Mouse (Mus musculus) intestine, embryonic 14.5 days (tissue): ENCODE measurements around the gene Dll3. TPM values are rescaled to one million over a fixed set of nuclear protein-coding genes. Genes with fewer than 3 reads are reported as not detected.

Experiments
- ATAC-seq: fragments of 200-750 bp; cut with Nextera tagmentation; replicated peaks from 2 replicates; pipeline ENCODE4 v1.8.0; 2017; ENCODE audit warnings: low read depth, moderate number of reproducible peaks, moderate TSS enrichment, moderate library complexity; ENCODE audit not compliant: low FRiP score, low TSS enrichment
- DNase-seq: peaks from one replicate; pipeline ENCODE4 v3.0.0-alpha.2; 2018; ENCODE audit warnings: low spot score
- H3K27ac ChIP-seq: fragments of 300-500 bp; sonication (generic); 2 replicates; pipeline ENCODE4 v1.5.1; 2014; ENCODE audit warnings: low read depth, mild to moderate bottlenecking, control low read depth
- H3K27me3 ChIP-seq: fragments of 300-500 bp; sonication (generic); replicated peaks from 2 replicates; pipeline ENCODE4 v1.6.1; 2014; ENCODE audit warnings: low read length, control low read depth; ENCODE audit not compliant: control insufficient read depth, insufficient read depth
- H3K36me3 ChIP-seq: fragments of 300-500 bp; sonication (generic); 2 replicates; pipeline ENCODE4 v1.6.1; 2014; ENCODE audit warnings: low read length, control low read depth; ENCODE audit not compliant: control insufficient read depth, insufficient read depth
- H3K4me1 ChIP-seq: fragments of 300-500 bp; sonication (generic); replicated peaks from 2 replicates; pipeline ENCODE4 v1.6.1; 2014; ENCODE audit warnings: low read length, control low read depth, mixed read lengths; ENCODE audit not compliant: control insufficient read depth, insufficient read depth
- H3K4me2 ChIP-seq: fragments of 300-500 bp; sonication (generic); 2 replicates; pipeline ENCODE4 v1.6.1; 2014; ENCODE audit warnings: low read length
- H3K4me3 ChIP-seq: fragments of 300-500 bp; sonication (generic); 2 replicates; pipeline ENCODE4 v1.5.1; 2014; ENCODE audit warnings: low read depth, low read length, control low read depth, mixed read lengths
- H3K9ac ChIP-seq: fragments of 300-500 bp; sonication (generic); 2 replicates; pipeline ENCODE4 v1.6.1; 2014; ENCODE audit warnings: mild to moderate bottlenecking, low read length
- H3K9me3 ChIP-seq: fragments of 300-500 bp; sonication (generic); 2 replicates; pipeline ENCODE4 v1.6.1; 2016; ENCODE audit warnings: low read length, control low read depth; ENCODE audit not compliant: control insufficient read depth
- WGBS: fragments of 180-500 bp; shearing (Covaris S2); extraction: QIAGEN DNeasy Blood & Tissue Kit; methylation state at CpG from one replicate; pipeline ENCODE4 v1.1.7; 2014; 5-methylcytosine and 5-hydroxymethylcytosine counted together
- polyA plus RNA-seq: library from polyadenylated mRNA; unstranded; fragments of >200 nt; fragmentation: Nextera tagmentation; extraction: Ambion mirVana; gene quantifications from 2 replicates; pipeline ENCODE4 v1.2.1, GENCODE M21; 2014

The Dll3 gene
- polyA plus RNA-seq, 1 experiment from 2014 or later, result 6.8 TPM

DNA sequence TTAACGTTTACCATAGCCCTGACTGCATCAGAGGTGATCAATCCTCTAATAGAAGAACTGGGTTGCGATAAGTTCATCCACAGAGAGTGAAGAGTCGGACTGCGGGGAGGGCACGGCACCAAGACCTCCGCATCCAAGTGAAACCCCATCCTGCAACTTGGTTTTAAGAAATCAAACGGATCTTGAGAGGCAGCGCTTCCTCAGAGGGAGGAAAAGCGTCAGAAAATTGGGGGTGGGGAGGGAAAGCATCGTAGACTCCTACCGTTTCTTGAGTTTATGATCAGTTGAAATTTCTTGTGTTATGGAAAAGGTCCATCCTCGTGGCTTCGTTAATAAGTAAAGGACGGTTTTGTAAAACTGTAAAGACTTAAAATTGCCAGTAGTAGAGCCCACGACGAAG, 33.5 kb downstream of the Dll3 start:
- H3K36me3 ChIP-seq, result peaks cover 12% of the 10 kb centered on the region

DNA sequence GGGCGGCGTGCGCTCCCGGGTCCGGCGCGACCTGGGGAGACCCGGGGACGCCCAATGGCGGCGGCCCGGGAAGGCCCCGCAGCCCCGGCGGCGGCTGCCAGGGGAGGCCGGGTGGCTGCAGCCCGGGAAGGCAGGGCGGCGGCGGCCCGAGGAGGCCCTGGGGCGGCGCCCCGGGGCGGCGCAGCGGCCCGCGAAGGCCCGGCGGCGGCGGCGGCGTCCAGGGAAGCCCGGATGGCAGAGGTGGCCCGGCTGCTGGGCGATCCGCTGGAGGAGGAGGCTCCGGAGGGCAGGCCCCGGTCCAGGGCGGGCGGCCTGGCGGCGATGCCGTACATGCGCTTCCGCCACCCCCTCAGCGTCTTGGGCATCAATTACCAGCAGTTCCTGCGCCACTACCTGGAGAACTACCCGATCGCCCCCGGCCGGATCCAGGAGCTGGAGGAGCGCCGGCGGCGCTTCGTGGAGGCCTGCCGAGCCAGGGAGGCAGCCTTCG, 34.0 kb downstream of the Dll3 start:
- Histone ChIP-seq H3K4me2 (peak overlapping the region; percentile 68), H3K27ac (peak overlapping the region; percentile 84), H3K9ac (peak overlapping the region; percentile 93), H3K36me3 (peaks cover 12% of the 10 kb centered on the region), H3K27me3 (no peaks in the 10 kb centered on the region), H3K4me3 (peak overlapping the region; percentile 76), H3K4me1 (peaks cover 10% of the 10 kb centered on the region), H3K9me3 (no peaks in the 10 kb centered on the region)
- ATAC-seq (peak; percentile 65), DNase-seq (peak; percentile 85)
- under 1% methylated on average over 49 of the region's 62 CpGs for WGBS

More for the DNA sequence above, 33.5 kb downstream of the Dll3 start:
- no peak for DNase-seq
- no peaks in the 10 kb centered on the region for H3K9me3 ChIP-seq
- no peaks in the 10 kb centered on the region for H3K27me3 ChIP-seq
- H3K4me2 ChIP-seq, result peak overlapping the region; percentile 68
- no peak for ATAC-seq
- 22% methylated on average over 16 of the region's 16 CpGs for WGBS
- peaks cover 10% of the 10 kb centered on the region for H3K4me1 ChIP-seq
- peak overlapping the region; percentile 76 for H3K4me3 ChIP-seq
- H3K27ac ChIP-seq, result peak overlapping the region; percentile 84
- H3K9ac ChIP-seq, result peak overlapping the region; percentile 93

DNA sequence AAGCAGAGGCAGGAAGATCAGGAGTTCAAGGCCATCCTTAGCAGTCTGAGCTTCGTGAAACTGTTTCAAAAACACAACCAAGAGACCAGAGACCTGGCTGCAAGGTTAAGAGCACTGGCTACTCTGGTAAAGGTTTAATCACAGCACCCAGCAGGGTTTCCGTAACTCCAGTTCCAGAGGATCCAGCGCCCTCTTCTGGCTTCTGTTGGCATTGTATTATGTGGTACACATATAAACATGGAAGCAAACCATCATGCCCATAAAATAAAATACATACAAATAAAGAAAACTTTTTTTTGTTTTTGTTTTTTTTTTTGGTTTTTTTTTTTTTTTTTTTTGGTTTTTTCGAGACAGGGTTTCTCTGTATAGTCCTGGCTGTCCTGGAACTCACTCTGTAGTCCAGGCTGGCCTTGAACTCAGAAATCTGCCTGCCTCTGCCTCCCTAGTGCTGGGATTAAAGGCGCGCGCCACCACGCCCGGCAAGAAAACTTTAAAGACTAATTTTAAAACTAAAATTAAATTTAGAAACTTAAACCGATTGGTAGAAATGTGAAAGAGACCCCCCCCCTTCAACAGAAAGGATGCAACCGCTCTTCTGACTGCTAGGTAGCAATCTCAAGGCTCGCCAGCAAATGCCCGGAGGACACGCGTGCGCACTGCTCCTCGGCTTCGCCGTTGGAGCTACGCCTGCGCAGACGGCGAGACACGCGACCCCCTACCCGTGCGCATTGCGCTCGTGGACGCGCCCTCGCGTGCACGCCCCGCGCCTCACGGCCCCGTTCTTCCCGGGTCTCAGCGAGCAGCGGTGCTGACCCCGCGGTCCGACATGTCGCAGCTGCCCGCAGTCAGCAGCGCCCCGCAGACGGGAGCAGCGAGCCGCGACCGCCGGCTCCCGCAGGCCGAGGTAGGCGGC, 34.7 kb downstream of the Dll3 start, which contains the start of gene Eid2:
Gene Eid2, plus strand, starts transcription at position 753 of the 913 bp plus-strand sequence.
- DNase-seq, result peak; percentile 88
- peaks cover 12% of the 10 kb centered on the region for H3K36me3 ChIP-seq
- WGBS, result 7% methylated on average over 57 of the region's 57 CpGs
- peak within 1 kb of the TSS; percentile 93 for H3K9ac ChIP-seq
- peak within 1 kb of the TSS; percentile 76 for H3K4me3 ChIP-seq
- H3K9me3 ChIP-seq, result no peaks in the 10 kb centered on the region
- peaks cover 10% of the 10 kb centered on the region for H3K4me1 ChIP-seq
- H3K4me2 ChIP-seq, result peak within 1 kb of the TSS; percentile 68
- H3K27ac ChIP-seq, result peak within 1 kb of the TSS; percentile 84
- H3K27me3 ChIP-seq, result no peaks in the 10 kb centered on the region
- ATAC-seq, result peak; percentile 83

DNA sequence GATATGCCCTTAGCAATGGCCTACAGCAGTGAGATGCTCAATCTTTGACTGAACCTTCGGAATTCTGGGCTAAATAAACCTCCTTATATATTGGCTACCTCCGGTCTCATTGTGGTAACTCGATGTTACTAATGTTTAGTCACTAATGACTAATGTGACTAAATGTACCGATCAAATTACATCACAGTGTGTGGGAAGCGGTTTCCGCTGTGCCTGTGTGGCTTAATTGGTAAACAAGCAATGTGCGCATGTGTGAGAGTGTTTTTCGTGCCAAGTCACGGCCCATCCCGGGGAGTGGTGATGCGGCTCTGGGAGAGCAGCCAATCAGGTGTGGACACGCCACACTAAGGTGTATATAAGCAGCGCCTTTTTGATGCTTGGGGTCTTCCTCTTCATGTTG, 36.6 kb downstream of the Dll3 start:
- H3K4me3 ChIP-seq, result no peak overlapping the region
- ATAC-seq (no peak), DNase-seq (no peak)
- peaks cover 10% of the 10 kb centered on the region for H3K4me1 ChIP-seq
- WGBS, result 87% methylated on average over 13 of the region's 13 CpGs
- H3K4me2 ChIP-seq, result no peak overlapping the region
- no peaks in the 10 kb centered on the region for H3K9me3 ChIP-seq
- H3K27ac ChIP-seq, result no peak overlapping the region
- 0 out of 2 replicates have a peak, but pooled peaks cover 5% of the 10 kb centered on the region for H3K36me3 ChIP-seq
- H3K9ac ChIP-seq, result no peak overlapping the region
- H3K27me3 ChIP-seq, result no peaks in the 10 kb centered on the region

DNA sequence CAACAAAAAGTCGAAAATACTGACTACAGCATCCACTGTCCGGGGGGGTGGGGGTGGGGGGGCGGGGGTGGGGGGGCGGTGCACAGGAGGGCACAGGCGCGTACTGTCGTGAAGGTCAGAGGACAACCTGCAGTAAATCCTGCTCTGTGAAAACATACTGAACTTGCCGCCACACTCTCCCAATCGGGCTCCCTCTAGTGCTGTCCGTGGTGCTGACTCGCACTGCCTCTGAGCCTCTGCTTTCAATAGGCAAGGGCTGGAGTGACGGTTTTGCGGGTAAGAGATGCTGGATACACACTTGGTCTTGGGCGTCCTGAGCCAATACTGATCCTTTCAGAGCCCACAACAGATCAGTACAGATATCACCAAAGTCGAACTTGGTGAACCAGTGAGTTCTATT, 38.3 kb downstream of the Dll3 start:
- WGBS, result 9% methylated on average over 15 of the region's 15 CpGs
- H3K27ac ChIP-seq, result no peak overlapping the region
- H3K4me3 ChIP-seq, result no peak overlapping the region
- no peak overlapping the region for H3K4me2 ChIP-seq
- no peaks in the 10 kb centered on the region for H3K36me3 ChIP-seq
- no peak overlapping the region for H3K9ac ChIP-seq
- peaks cover 3% of the 10 kb centered on the region for H3K4me1 ChIP-seq
- ATAC-seq (no peak), DNase-seq (peak; percentile 91)
- no peaks in the 10 kb centered on the region for H3K9me3 ChIP-seq
- H3K27me3 ChIP-seq, result no peaks in the 10 kb centered on the region

DNA sequence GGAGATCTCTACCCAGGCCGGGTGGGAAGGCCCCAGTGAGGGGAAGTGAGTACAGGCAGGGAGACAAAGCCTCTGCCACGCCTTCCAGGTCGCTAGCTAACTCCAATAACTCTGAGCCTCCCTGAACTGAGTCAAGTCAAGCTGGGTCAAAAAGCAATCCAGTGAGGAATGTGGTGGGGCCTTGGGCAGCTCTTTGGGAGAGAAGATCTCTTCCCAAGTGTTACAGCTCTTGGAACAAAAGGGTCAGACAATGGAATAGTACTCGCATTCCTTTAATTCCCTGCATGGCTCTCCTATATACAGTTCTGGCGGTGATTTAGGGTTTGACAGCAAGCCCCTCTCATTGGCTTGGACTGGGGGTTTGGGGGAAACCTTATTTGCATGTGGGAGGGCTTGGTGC, 39.2 kb downstream of the Dll3 start:
- WGBS, result 40% methylated on average over 5 of the region's 5 CpGs
- DNase-seq (no peak), ATAC-seq (no peak)
- H3K9ac ChIP-seq, result no peak overlapping the region
- H3K4me2 ChIP-seq, result no peak overlapping the region
- no peaks in the 10 kb centered on the region for H3K9me3 ChIP-seq
- H3K4me1 ChIP-seq, result no peaks in the 10 kb centered on the region
- H3K4me3 ChIP-seq, result no peak overlapping the region
- H3K27me3 ChIP-seq, result no peaks in the 10 kb centered on the region
- H3K27ac ChIP-seq, result no peak overlapping the region
- no peaks in the 10 kb centered on the region for H3K36me3 ChIP-seq

DNA sequence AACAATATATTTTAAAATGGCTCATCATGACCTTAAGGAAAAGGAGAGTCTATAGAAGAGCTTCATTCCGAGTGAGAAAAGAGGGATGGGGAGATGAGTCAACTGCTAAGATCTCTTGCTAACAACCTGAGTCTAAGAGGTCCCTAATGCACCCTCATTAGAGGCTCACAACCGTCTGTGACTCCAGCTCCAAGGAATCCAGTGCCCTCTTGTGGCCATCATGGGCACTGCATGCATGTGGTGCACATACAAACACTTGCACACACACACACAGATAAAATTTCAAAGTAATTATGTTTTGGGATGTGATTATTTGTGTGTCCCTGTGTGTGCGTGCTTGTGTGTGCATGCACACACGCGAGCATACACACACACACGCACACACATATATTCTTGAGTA, 46.6 kb downstream of the Dll3 start:
- H3K4me2 ChIP-seq, result no peak overlapping the region
- no peak overlapping the region for H3K9ac ChIP-seq
- peaks cover 6% of the 10 kb centered on the region; the same call in 1 of the 2 replicates for H3K9me3 ChIP-seq
- DNase-seq (no peak), ATAC-seq (no peak)
- no peaks in the 10 kb centered on the region for H3K4me1 ChIP-seq
- no peak overlapping the region for H3K27ac ChIP-seq
- no peak overlapping the region for H3K4me3 ChIP-seq
- no peaks in the 10 kb centered on the region for H3K27me3 ChIP-seq
- WGBS, result 79% methylated on average over 6 of the region's 6 CpGs
- H3K36me3 ChIP-seq, result no peaks in the 10 kb centered on the region

DNA sequence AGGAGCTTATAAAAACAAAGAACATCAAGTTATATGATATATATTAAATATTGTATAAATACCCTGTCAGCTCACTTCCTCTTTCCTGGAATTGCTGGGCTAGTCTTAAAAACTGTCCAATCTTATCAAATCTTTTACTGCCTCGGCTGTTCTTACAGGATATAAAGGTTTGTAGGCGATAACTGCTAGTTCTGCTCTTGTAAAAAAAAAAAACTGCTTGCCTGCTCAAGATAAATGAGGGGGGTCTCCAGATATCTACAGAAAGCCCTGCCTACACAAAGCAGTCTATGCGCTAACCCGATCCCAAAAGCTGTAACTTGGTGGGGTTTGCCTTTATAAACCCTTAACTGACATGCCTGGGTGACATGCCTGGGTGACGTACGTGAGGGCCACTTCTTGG, 47.4 kb downstream of the Dll3 start:
- no peaks in the 10 kb centered on the region for H3K27me3 ChIP-seq
- no peaks in the 10 kb centered on the region for H3K4me1 ChIP-seq
- no peak for ATAC-seq
- no peaks in the 10 kb centered on the region for H3K36me3 ChIP-seq
- 84% methylated on average over 6 of the region's 6 CpGs for WGBS
- no peak overlapping the region for H3K9ac ChIP-seq
- no peak for DNase-seq
- peaks cover 6% of the 10 kb centered on the region; the same call in 1 of the 2 replicates for H3K9me3 ChIP-seq
- H3K4me2 ChIP-seq, result no peak overlapping the region
- H3K4me3 ChIP-seq, result no peak overlapping the region
- H3K27ac ChIP-seq, result no peak overlapping the region
